Mouse (Mus musculus) hematopoietic stem cell, adult 5-6 weeks (primary cell): Measurements from ENCODE around the gene Mob4. TPM values are rescaled to one million over a fixed set of nuclear protein-coding genes. Genes with fewer than 3 reads are reported as not detected.
"Not testable (repeated sequence)": the region's sequence is repeated elsewhere in the genome, so short reads cannot be mapped to it uniquely, and the experiment has no call there.

Experiments used
- ATAC-seq, 2 experiments: fragments of 125-278 bp in 1 of 2; replicated peaks in 1 of 2; 2 replicates each; pipeline ENCODE4 v1.8.0; 2016 to 2017; ENCODE audit warnings: inconsistent platforms in 2 of 2, mild to moderate bottlenecking in 2 of 2, moderate number of reproducible peaks in 2 of 2, low read depth in 1 of 2, moderate TSS enrichment in 1 of 2; ENCODE audit not compliant: low FRiP score in 2 of 2, poor library complexity in 2 of 2, severe bottlenecking in 2 of 2, insufficient read depth in 1 of 2, low TSS enrichment in 1 of 2
- total RNA-seq: library from RNA; stranded (forward); fragments of 172-1452, 232-1000 nt; gene quantifications from 2 replicates; pipeline ENCODE4 v1.2.3, GENCODE M21; 2017

Gene Mob4
- total RNA-seq, 1 experiment from 2014 or later: 68.9 TPM

DNA sequence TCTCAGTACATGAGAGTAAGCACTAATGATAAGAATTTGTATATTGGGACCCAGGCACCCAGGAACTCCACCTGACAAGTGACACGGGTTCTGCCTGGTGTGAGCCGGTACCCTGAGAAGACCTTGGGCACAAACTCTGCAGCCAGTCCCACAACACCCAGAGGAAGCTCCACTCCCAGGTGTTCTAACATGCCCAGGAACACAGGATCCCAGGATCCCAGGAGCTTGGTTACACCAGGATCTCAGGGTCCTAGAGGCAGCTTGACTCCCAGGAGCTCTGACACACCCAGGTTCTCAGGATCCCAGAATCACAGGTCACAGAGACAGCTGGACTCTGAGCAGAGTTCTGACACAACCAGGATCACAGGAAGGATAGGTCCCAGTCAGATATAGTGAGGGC is 6.9 kb upstream of the Mob4 start:
- not testable (repeated sequence) for ATAC-seq

DNA sequence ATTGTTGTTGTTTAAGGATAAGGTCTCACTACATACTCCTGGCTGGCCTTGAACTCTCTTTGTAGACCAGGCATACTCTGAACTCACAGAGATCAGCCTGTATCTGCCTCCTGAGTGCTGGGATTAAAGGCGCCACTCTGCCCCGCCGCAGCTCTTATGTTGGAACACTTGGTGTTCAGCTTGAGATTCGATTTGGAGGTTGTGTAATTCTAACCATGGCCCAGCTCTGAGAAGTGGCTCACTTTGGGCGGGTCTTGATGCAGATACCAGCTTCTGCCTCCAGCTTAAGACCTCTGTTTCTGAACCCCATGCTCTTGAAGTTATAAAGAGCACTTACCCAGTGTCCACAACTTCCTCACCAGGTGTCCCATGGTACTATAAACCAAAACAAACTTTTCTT is 1.3 kb upstream of the Mob4 start:
- ATAC-seq: no peak

DNA sequence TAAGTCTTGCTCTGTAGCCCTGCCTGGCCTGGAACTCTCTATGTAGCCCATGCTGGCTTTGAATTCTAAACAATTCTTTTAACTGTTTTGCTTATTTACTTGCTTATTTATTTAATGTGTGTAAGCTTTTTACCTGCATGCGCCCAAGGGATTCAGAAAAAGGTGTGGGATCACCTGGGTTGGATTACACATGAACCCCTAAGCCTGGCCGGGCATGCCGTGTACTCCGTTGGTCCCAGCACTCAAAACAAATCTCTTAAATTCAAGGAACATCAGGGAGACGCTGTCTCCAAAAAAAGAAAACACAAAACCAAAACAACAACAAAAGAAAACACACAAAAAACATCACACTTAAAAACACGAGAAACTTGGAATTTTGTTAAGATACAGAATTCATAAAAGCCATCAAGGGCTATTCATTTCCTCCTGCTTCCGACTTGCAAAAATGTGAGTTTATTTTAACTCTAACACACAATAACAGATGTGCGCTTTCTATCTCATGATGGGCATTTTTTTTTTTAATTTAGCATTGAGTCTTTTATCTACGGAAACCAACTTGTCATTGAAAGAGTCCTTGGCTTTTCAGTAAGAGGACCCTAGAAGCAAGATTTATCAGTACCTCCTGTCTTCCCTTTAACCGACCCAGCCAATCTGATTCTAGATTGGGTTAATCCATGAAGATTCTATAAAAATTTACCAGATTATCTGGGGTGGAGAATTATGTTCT is 678 bp upstream of the Mob4 start:
- no peak for ATAC-seq

GRCm38 (mm10) chr1:55131424-55132014 is 488 bp downstream of the Mob4 start:
- peak; percentile 50 to 56 for ATAC-seq

GRCm38 (mm10) chr1:55132308-55132707 is 1.3 kb downstream of the Mob4 start:
- ATAC-seq: no peak

DNA sequence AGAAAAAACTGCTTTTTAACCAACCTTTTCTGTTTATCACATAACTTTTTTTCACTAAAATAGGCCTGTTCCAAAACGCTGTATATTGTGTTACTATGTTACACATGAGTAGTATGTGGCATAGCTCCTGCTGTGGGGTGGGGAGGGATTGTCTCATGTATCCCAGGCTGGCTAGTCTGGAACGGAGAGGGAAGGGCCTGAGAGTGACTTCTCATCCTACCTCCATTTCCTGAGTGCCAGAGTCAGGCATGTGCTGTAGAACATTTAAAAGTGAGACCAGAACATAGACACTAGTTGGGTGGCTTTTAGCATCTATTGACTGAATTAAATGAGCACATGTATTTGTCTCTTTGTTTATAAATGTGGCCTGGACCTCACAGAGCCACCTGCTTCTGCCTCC is 2.1 kb downstream of the Mob4 start:
- ATAC-seq: no peak

DNA sequence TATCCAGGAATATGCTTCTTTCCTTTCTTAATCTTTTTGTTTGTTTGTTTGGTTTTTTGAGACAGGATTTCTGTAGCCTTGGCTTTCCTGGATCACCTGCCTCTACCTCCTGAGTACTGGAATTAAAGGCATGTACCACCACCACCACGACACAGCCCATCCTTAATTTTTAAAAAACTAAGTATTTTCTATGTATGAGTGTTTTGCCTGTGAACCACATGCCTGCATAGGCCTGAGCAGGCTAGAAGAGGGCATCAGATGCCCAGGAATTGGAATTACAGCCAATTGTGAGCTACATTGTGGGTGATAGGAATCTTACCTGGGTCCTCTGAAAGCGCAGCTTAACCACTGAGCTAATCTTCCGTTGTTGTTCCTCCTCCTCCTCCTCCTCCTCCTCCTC is 3.3 kb downstream of the Mob4 start:
- no peak for ATAC-seq

- no peak for ATAC-seq
These were observed 4.8 kb downstream of the Mob4 start for GRCm38 (mm10) chr1:55135846-55136245.

- ATAC-seq: no peak
These were observed 13.3 kb downstream of the Mob4 start for GRCm38 (mm10) chr1:55144338-55144737.

GRCm38 (mm10) chr1:55145556-55145955 is 14.5 kb downstream of the Mob4 start:
- ATAC-seq: no peak

DNA sequence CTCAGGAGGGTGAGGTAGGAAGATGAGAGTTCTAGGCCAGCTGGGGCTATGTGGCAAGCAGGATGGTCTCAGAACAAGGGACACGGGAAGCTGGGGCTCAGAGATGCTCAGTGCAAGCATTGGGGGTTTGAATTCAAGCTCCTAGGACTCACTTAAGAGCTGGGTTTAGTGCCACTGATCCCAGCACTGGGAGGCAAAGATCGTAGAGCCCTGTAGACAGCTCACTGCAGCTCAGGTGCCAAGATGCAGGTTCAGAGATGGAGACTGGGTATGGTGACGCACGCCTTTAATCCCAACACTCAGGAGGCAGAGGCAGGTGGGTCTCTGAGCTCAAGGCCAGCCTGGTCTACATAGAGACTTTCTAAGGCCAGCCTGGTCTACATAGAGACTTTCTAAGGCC is 26.3 kb downstream of the Mob4 start:
- no peak for ATAC-seq

GRCm38 (mm10) chr1:55158211-55158610 is 27.2 kb downstream of the Mob4 start:
- no peak for ATAC-seq

- ATAC-seq: no peak
These were observed 27.8 kb downstream of the Mob4 start for GRCm38 (mm10) chr1:55158821-55159220.

DNA sequence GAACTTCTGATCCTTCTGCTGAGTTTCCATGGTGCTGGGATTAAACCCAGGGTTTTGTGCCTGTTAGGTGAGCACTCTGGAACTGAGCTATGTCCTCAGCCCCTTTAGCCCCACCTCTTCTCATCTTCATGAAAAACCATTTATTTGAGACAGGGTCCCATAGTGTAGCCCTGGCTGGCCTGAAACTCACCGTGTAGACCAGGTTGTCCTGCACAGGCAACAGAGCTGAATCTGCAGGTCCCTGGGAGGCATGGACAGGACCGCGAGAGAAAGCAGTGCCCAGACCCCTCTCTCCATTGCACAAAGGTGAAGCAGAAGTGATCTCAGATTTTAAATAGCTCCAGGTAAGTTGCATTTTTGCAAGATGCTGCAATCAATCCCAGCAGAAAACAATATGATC is 29.2 kb downstream of the Mob4 start:
- no peak for ATAC-seq

DNA sequence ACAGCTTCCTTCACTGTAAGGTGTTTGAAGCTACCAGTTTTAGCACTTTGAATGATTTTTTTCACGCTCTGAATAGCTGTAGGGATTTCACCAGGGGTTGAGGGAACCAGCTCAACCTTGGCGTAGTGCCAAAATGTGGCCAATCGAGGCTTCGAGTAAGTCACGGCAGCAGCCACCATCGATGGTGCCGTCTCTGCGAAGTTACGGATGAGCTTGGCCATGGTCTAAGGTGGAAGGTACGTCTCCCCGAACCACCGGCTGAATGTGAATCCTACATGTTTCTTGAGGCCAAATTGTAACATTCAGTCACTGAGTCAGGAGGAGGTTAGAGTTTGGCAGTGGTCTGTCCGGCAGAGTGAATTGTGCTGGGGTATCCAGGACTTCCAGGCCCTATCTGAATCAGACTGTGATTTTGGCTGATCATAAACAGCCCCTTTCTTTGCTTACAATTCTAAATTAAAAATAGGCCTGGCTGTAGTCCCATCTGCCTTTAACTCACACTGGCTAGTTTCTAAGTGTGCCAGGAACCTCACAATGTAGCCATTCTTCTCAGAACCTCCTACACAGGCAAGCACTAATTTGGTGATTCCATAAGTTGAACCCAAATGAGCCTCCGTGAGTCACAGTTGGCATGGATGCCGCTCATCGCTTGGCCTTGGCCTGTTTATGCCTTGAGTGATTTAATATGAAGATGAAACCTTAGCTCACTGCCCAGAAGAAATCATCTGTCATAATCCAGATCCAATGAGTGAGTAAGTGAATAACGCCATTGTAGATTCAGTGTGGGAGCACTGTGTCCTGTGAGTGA is 30.0 kb downstream of the Mob4 start:
- no peak for ATAC-seq

DNA sequence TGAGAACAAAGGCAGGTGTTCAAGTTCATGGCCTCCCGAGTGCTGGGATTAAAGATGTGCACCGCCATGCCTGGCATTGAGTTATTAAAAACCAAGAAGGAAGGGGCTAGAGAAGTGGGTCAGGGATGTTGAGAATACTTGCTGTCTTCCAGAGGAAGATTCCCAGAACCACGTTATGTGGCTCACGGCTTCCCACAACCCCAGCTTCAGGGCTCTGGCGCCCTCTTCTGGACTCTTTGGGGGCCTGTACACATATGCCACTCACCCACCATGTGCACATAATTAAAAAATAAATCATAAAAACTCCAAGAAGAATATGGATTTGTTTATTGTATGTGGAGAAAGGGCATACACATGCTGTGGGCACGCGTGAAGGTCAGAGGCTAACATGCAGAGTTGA is 30.9 kb downstream of the Mob4 start:
- peak; percentile 39 to 46; a peak in 1 of 4 replicates for ATAC-seq

DNA sequence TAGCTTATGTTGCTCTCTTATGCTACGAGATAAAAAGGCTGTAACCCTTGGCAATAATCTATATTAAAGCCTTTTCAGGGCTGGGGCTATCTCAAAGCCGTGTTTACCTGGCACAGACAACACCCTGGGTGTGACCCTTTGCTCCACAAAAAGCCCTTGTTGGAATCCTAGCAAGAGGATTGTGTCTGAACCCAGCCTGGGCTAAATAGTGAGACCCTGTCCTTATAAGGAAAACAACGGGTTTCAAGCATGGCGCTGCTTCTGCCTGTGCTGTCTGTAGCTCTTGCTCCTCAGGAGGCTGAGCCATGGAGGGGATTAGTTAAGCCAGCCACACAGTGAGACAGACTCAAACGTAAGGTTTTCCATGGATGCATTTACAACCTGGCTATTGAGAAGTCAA is 31.8 kb downstream of the Mob4 start:
- no peak for ATAC-seq

DNA sequence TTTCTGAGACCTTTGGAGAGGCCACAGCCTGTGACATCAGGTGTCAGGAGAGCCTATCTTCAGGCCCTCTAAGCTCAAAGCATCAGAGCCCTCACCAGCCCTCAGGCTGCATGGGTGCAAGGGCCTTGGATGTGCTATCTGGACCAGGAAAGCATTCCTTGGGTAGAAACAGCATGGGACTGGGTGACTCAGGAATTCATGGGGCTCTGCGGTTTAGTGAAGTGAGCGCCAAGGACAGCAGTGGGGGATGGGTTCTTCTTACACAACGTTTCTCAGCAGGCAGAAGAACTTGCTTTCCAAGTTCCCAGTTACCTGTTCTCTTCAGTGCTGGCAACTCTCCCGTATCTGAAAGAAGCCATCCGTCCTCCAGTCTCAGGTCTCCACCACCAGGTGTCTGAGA is 33.0 kb downstream of the Mob4 start:
- no peak for ATAC-seq
